Mouse (Mus musculus) midbrain, embryonic 16.5 days (tissue): ENCODE measurements around the gene Git2. TPM values are rescaled to one million over a fixed set of nuclear protein-coding genes. Genes with fewer than 3 reads are reported as not detected.

Experiments
- ATAC-seq: fragments of 200-750 bp; cut with Nextera tagmentation; 2 replicates; pipeline ENCODE4 v1.8.0; 2017; ENCODE audit warnings: moderate TSS enrichment
- H3K27ac ChIP-seq: fragments of 300-500 bp; sonication (generic); 2 replicates; pipeline ENCODE4 v1.5.1; 2014; ENCODE audit warnings: mild to moderate bottlenecking, low read length, mixed read lengths
- H3K27me3 ChIP-seq: fragments of 300-500 bp; sonication (generic); 2 replicates; pipeline ENCODE4 v1.6.1; 2014; ENCODE audit warnings: low read depth, low read length, mixed read lengths; ENCODE audit not compliant: control insufficient read depth, insufficient read depth
- H3K36me3 ChIP-seq: fragments of 300-500 bp; sonication (generic); 2 replicates; pipeline ENCODE4 v1.6.1; 2014; ENCODE audit warnings: mild to moderate bottlenecking, low read length, moderate library complexity, mixed read lengths; ENCODE audit not compliant: control insufficient read depth, insufficient read depth
- H3K4me1 ChIP-seq: fragments of 300-500 bp; sonication (generic); 2 replicates; pipeline ENCODE4 v1.6.1; 2014; ENCODE audit warnings: mild to moderate bottlenecking, low read length, mixed read lengths; ENCODE audit not compliant: control insufficient read depth, insufficient read depth
- H3K4me2 ChIP-seq: fragments of 300-500 bp; sonication (generic); 2 replicates; pipeline ENCODE4 v1.6.1; 2014; ENCODE audit warnings: mild to moderate bottlenecking, low read length, mixed read lengths
- H3K4me3 ChIP-seq: fragments of 300-500 bp; sonication (generic); 2 replicates; pipeline ENCODE4 v1.5.1; 2014; ENCODE audit warnings: low read depth, mild to moderate bottlenecking, low read length, moderate library complexity, mixed read lengths
- H3K9ac ChIP-seq: fragments of 300-500 bp; sonication (generic); 2 replicates; pipeline ENCODE4 v1.6.1; 2014; ENCODE audit warnings: low read depth, low read length, mixed read lengths
- H3K9me3 ChIP-seq: fragments of 300-500 bp; sonication (generic); replicated peaks from 2 replicates; pipeline ENCODE4 v1.6.1; 2014; ENCODE audit warnings: mild to moderate bottlenecking, low read length, mixed read lengths; ENCODE audit not compliant: control insufficient read depth, poor library complexity, severe bottlenecking
- WGBS: fragments of 180-500 bp; shearing (Covaris S2); extraction: QIAGEN DNeasy Blood & Tissue Kit; methylation state at CpG from one replicate; pipeline ENCODE4 v1.1.7; 2014; 5-methylcytosine and 5-hydroxymethylcytosine counted together
- polyA plus RNA-seq: library from polyadenylated mRNA; unstranded; fragments of >200 nt; fragmentation: Nextera tagmentation; extraction: Ambion mirVana; gene quantifications from 2 replicates; pipeline ENCODE4 v1.2.1, GENCODE M21; 2015

The Git2 gene
- polyA plus RNA-seq, 1 experiment from 2014 or later, result 48.4 TPM

GRCm38 (mm10) chr5:114742998-114743696 is 32.2 kb downstream of the Git2 start:
- H3K4me1 ChIP-seq, result no peaks in the 10 kb centered on the region
- no peak overlapping the region for H3K4me2 ChIP-seq
- no peaks in the 10 kb centered on the region for H3K27me3 ChIP-seq
- no peak overlapping the region for H3K9ac ChIP-seq
- H3K27ac ChIP-seq, result no peak overlapping the region
- ATAC-seq, result no peak
- peaks cover 44% of the 10 kb centered on the region for H3K36me3 ChIP-seq
- H3K9me3 ChIP-seq, result no peaks in the 10 kb centered on the region
- H3K4me3 ChIP-seq, result no peak overlapping the region
- 91% methylated on average over 13 of the region's 13 CpGs for WGBS

GRCm38 (mm10) chr5:114742572-114742971 is 32.7 kb downstream of the Git2 start:
- Histone ChIP-seq H3K27me3 (no peaks in the 10 kb centered on the region), H3K27ac (no peak overlapping the region), H3K4me1 (no peaks in the 10 kb centered on the region), H3K36me3 (peaks cover 45% of the 10 kb centered on the region), H3K9ac (no peak overlapping the region), H3K9me3 (no peaks in the 10 kb centered on the region), H3K4me2 (no peak overlapping the region), H3K4me3 (no peak overlapping the region)
- no peak for ATAC-seq
- 91% methylated on average over 10 of the region's 10 CpGs for WGBS

- 72% methylated on average over 4 of the region's 4 CpGs for WGBS
- Histone ChIP-seq H3K27me3 (no peaks in the 10 kb centered on the region), H3K36me3 (peaks cover 44% of the 10 kb centered on the region), H3K9ac (no peak overlapping the region), H3K4me2 (no peak overlapping the region), H3K4me3 (no peak overlapping the region), H3K27ac (no peak overlapping the region), H3K9me3 (no peaks in the 10 kb centered on the region), H3K4me1 (no peaks in the 10 kb centered on the region)
- ATAC-seq, result no peak
Measured at GRCm38 (mm10) chr5:114740595-114740994, 34.7 kb downstream of the Git2 start.

GRCm38 (mm10) chr5:114738707-114739241 is 36.5 kb downstream of the Git2 start:
- peaks cover 44% of the 10 kb centered on the region for H3K36me3 ChIP-seq
- H3K4me3 ChIP-seq, result no peak overlapping the region
- no peak overlapping the region for H3K4me2 ChIP-seq
- H3K27ac ChIP-seq, result no peak overlapping the region
- H3K4me1 ChIP-seq, result no peaks in the 10 kb centered on the region
- H3K9me3 ChIP-seq, result no peaks in the 10 kb centered on the region
- ATAC-seq, result no peak
- WGBS, result 88% methylated on average over 12 of the region's 12 CpGs
- H3K9ac ChIP-seq, result no peak overlapping the region
- H3K27me3 ChIP-seq, result no peaks in the 10 kb centered on the region

GRCm38 (mm10) chr5:114737090-114737887 is 38.0 kb downstream of the Git2 start:
- no peaks in the 10 kb centered on the region for H3K27me3 ChIP-seq
- no peak for ATAC-seq
- no peak overlapping the region for H3K4me2 ChIP-seq
- H3K27ac ChIP-seq, result no peak overlapping the region
- H3K36me3 ChIP-seq, result peaks cover 37% of the 10 kb centered on the region
- H3K9me3 ChIP-seq, result no peaks in the 10 kb centered on the region
- no peaks in the 10 kb centered on the region for H3K4me1 ChIP-seq
- H3K9ac ChIP-seq, result no peak overlapping the region
- 84% methylated on average over 21 of the region's 21 CpGs for WGBS
- no peak overlapping the region for H3K4me3 ChIP-seq

- no peak overlapping the region for H3K4me2 ChIP-seq
- H3K9me3 ChIP-seq, result no peaks in the 10 kb centered on the region
- H3K4me3 ChIP-seq, result no peak overlapping the region
- H3K27ac ChIP-seq, result no peak overlapping the region
- WGBS, result 97% methylated on average over 15 of the region's 15 CpGs
- no peak overlapping the region for H3K9ac ChIP-seq
- no peaks in the 10 kb centered on the region for H3K4me1 ChIP-seq
- H3K27me3 ChIP-seq, result no peaks in the 10 kb centered on the region
- peaks cover 51% of the 10 kb centered on the region for H3K36me3 ChIP-seq
- no peak for ATAC-seq
Measured at GRCm38 (mm10) chr5:114733606-114734005, 41.7 kb downstream of the Git2 start.

GRCm38 (mm10) chr5:114731969-114732368 is 43.3 kb downstream of the Git2 start:
- H3K27ac ChIP-seq, result no peak overlapping the region
- no peaks in the 10 kb centered on the region for H3K4me1 ChIP-seq
- no peak overlapping the region for H3K4me2 ChIP-seq
- 95% methylated on average over 15 of the region's 15 CpGs for WGBS
- H3K4me3 ChIP-seq, result no peak overlapping the region
- H3K9ac ChIP-seq, result no peak overlapping the region
- no peaks in the 10 kb centered on the region for H3K27me3 ChIP-seq
- H3K9me3 ChIP-seq, result no peaks in the 10 kb centered on the region
- peaks cover 47% of the 10 kb centered on the region for H3K36me3 ChIP-seq
- ATAC-seq, result no peak

GRCm38 (mm10) chr5:114731498-114731897 is 43.8 kb downstream of the Git2 start:
- Histone ChIP-seq H3K36me3 (peaks cover 42% of the 10 kb centered on the region), H3K4me2 (no peak overlapping the region), H3K4me1 (no peaks in the 10 kb centered on the region), H3K9me3 (no peaks in the 10 kb centered on the region), H3K4me3 (no peak overlapping the region), H3K27ac (no peak overlapping the region), H3K27me3 (no peaks in the 10 kb centered on the region), H3K9ac (no peak overlapping the region)
- 66% methylated on average over 6 of the region's 6 CpGs for WGBS
- no peak for ATAC-seq

GRCm38 (mm10) chr5:114730129-114730528 is 45.2 kb downstream of the Git2 start:
- Histone ChIP-seq H3K9me3 (no peaks in the 10 kb centered on the region), H3K4me1 (no peaks in the 10 kb centered on the region), H3K27ac (no peak overlapping the region), H3K36me3 (peaks cover 41% of the 10 kb centered on the region), H3K9ac (no peak overlapping the region), H3K4me2 (no peak overlapping the region), H3K27me3 (no peaks in the 10 kb centered on the region), H3K4me3 (no peak overlapping the region)
- WGBS, result 77% methylated on average over 10 of the region's 10 CpGs
- no peak for ATAC-seq
